Mouse (Mus musculus) brain, embryonic 14.5 days (tissue): ENCODE measurements around the gene Mmel1.

ENCODE experiments used
- CTCF ChIP-seq: fragments of 200-500 bp; IDR thresholded peaks from 2 replicates; pipeline ENCODE4 v1.5.1; 2012; ENCODE audit warnings: inconsistent platforms, mild to moderate bottlenecking, moderate library complexity, borderline replicate concordance; ENCODE audit not compliant: insufficient read depth, insufficient read length; ENCODE audit errors: extremely low read depth
- POLR2A ChIP-seq: fragments of 200-500 bp; IDR thresholded peaks from 2 replicates; pipeline ENCODE4 v1.6.1; 2012; ENCODE audit warnings: mild to moderate bottlenecking, inconsistent platforms, borderline replicate concordance; ENCODE audit not compliant: poor library complexity, insufficient read depth, insufficient read length, severe bottlenecking; ENCODE audit errors: extremely low read depth

DNA sequence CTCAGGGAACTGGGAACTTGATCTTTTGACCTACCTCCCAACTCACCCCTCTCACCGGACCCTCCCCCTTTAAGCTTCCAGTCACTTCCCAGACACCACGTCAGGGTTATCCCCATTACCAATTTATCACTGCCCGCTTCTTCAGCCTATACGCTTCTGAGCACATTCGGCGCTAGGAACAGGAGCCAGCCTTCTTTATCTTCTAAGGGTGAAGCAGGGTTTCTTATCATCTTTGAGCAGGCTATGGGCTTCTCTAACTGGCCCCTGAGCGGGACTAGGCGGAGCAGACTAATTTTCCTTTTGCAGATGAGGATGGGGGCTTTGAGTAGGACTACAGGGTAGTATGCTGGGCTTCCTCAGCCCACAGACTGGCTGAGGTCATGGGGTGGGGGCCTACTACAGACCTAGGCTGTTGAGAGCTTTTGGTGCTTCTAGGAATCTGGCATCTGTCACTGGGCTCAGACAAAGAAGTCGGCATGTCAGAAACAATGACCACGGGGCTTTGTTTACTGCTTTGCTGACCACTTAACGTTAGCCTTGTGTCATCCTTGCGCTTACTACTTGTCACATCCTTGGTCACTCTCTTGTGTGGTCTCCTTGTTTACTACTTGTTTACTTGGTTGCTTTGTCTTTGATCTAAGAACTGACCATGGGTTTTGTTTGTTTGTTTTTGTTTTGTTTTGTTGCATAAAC, 59.2 kb downstream of the Mmel1 start, which contains the start of gene Tnfrsf14:
- no peak for TF ChIP-seq CTCF
- TF ChIP-seq POLR2A, result no peak
